Mouse (Mus musculus) forebrain, embryonic 16.5 days (tissue): ENCODE data around the gene Gm28035. TPM values are rescaled to one million over a fixed set of nuclear protein-coding genes. Genes with fewer than 3 reads are reported as not detected.
A peak's percentile ranks its signal among the peaks of the same experiment; 100 is the strongest.

ENCODE experiments used
- ATAC-seq: fragments of 200-750 bp; cut with Nextera tagmentation; 2 replicates; pipeline ENCODE4 v1.8.0; 2017; ENCODE audit warnings: mild to moderate bottlenecking, moderate library complexity
- H3K27ac ChIP-seq: fragments of 300-500 bp; sonication (generic); 2 replicates; pipeline ENCODE4 v1.5.1; 2014; ENCODE audit warnings: low read length, control low read depth
- H3K27me3 ChIP-seq: fragments of 300-500 bp; sonication (generic); replicated peaks from 2 replicates; pipeline ENCODE4 v1.6.1; 2014; ENCODE audit warnings: low read length; ENCODE audit not compliant: control insufficient read depth, insufficient read depth
- H3K36me3 ChIP-seq: fragments of 300-500 bp; sonication (generic); 2 replicates; pipeline ENCODE4 v1.6.1; 2014; ENCODE audit not compliant: control insufficient read depth, insufficient read depth
- H3K4me1 ChIP-seq: fragments of 300-500 bp; sonication (generic); replicated peaks from 2 replicates; pipeline ENCODE4 v1.6.1; 2014; ENCODE audit warnings: low read length; ENCODE audit not compliant: control insufficient read depth, insufficient read depth
- H3K4me2 ChIP-seq: fragments of 300-500 bp; sonication (generic); 2 replicates; pipeline ENCODE4 v1.6.1; 2014; ENCODE audit warnings: mild to moderate bottlenecking, low read length, control low read depth
- H3K4me3 ChIP-seq: fragments of 300-500 bp; sonication (generic); replicated peaks from 2 replicates; pipeline ENCODE4 v1.5.1; 2014; ENCODE audit warnings: mild to moderate bottlenecking, low read length, control low read depth
- H3K9ac ChIP-seq: fragments of 300-500 bp; sonication (generic); replicated peaks from 2 replicates; pipeline ENCODE4 v1.6.1; 2014; ENCODE audit warnings: low read depth, low read length, control low read depth
- H3K9me3 ChIP-seq: fragments of 300-500 bp; sonication (generic); 2 replicates; pipeline ENCODE4 v1.6.1; 2016; ENCODE audit warnings: low read length; ENCODE audit not compliant: control insufficient read depth
- WGBS: fragments of 180-500 bp; shearing (Covaris S2); extraction: QIAGEN DNeasy Blood & Tissue Kit; methylation state at CpG from one replicate; pipeline ENCODE4 v1.1.7; 2014; 5-methylcytosine and 5-hydroxymethylcytosine counted together
- polyA plus RNA-seq: library from polyadenylated mRNA; unstranded; fragments of >200 nt; fragmentation: Nextera tagmentation; extraction: Ambion mirVana; gene quantifications from 2 replicates; pipeline ENCODE4 v1.2.1, GENCODE M21; 2015

Gene Gm28035
- polyA plus RNA-seq, 1 experiment from 2014 or later = 0.58 TPM

DNA sequence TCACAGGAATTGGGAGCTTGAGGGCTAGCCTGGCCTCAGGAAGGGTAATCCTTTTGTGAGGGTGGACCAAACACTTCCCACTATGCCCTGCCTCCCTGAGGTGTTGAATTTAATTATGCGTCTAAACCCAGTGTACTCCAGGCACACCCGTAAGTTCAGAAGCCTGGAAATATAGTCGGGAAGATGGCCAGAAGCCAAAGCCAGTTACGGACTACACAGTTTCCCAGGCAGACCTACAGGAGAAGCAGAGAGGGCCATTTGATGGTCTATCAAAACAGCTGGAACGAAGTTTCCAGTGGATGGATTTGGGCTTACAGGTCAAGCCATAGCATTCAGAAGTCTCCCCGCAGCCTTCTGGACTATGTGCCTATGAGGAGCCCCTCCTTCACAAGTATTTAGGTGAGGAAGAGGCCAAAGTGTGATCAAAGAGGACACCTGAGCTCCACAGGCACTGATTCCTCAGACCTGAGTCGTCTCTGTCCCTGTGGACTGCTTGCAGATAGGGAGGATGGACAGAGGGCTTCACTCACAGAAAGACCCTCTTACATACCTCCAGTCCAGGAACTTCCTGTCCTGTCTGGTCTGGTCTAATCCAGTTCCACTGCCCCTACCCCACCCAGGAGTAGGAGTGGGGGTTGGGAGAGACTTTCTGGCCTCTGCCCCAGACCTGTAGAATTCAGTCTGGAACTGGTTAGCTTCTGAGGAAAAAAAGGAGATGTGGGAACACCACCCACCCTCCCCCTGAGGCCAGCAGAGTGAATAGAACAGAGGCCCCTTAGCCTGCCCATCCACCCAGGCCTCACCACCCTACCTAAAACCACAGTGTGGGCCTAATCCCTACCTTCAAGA lies 24.5 kb downstream of the Gm28035 start:
- no peak for ATAC-seq
- Histone ChIP-seq H3K4me1 (peaks cover 35% of the 10 kb centered on the region), H3K27ac (peak overlapping the region; percentile 22), H3K27me3 (no peaks in the 10 kb centered on the region), H3K4me2 (no peak overlapping the region), H3K36me3 (peaks cover 10% of the 10 kb centered on the region), H3K9ac (no peak overlapping the region), H3K9me3 (no peaks in the 10 kb centered on the region), H3K4me3 (no peak overlapping the region)
- WGBS = 50% methylated on average over 7 of the region's 7 CpGs

DNA sequence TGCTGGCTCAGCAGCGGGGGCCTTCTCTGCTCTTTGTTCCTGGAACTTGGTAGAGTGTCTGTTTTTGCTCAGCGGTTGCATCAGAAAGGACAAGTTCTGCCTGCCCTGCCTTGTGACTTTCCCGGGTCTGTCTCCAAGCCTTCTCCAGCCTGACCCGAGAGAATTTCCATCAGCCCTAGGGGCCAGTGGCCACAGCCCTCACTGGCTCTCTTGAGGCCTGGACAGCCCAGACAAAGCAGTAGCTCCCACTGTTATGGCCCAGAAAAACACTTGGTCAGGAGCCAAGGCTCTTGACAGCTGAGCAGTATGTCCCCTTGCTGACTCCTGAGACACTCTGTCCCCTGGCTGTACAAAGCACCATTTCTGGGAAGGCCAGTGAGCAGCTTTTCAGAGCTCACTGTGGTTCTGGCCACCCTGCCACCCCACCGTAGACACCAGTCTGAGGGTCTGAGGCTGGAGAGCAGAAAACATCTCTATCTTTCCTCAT lies 25.4 kb downstream of the Gm28035 start, which contains the start of gene Phyhd1:
TSS of gene Phyhd1 (plus strand) at position 437 of the 487 bp plus-strand sequence.
- Histone ChIP-seq H3K27me3 (no peaks in the 10 kb centered on the region), H3K9ac (no peak within 1 kb of the TSS; the same call in 1 of the 2 replicates), H3K4me2 (no peak within 1 kb of the TSS), H3K4me1 (peaks cover 35% of the 10 kb centered on the region), H3K9me3 (no peaks in the 10 kb centered on the region), H3K27ac (peak within 1 kb of the TSS; percentile 56), H3K4me3 (no peak within 1 kb of the TSS), H3K36me3 (peaks cover 7% of the 10 kb centered on the region)
- 33% methylated on average over 5 of the region's 5 CpGs for WGBS
- ATAC-seq = no peak

- no peak for ATAC-seq
- H3K27me3 ChIP-seq = no peaks in the 10 kb centered on the region
- no peak overlapping the region for H3K4me2 ChIP-seq
- H3K27ac ChIP-seq = peak overlapping the region; percentile 56
- no peak overlapping the region for H3K4me3 ChIP-seq
- peaks cover 35% of the 10 kb centered on the region for H3K4me1 ChIP-seq
- H3K36me3 ChIP-seq = peaks cover 6% of the 10 kb centered on the region
- H3K9me3 ChIP-seq = no peaks in the 10 kb centered on the region
- WGBS = 10% methylated on average over 4 of the region's 4 CpGs
- H3K9ac ChIP-seq = no peak overlapping the region
These were observed 26.1 kb downstream of the Gm28035 start for GRCm38 (mm10) chr2:30266392-30266941.

- H3K4me2 ChIP-seq = no peak overlapping the region
- H3K4me1 ChIP-seq = peaks cover 32% of the 10 kb centered on the region
- no peaks in the 10 kb centered on the region; the same call in none of the 2 replicates for H3K36me3 ChIP-seq
- no peak overlapping the region for H3K4me3 ChIP-seq
- ATAC-seq = no peak
- H3K27ac ChIP-seq = no peak overlapping the region
- H3K27me3 ChIP-seq = no peaks in the 10 kb centered on the region
- H3K9ac ChIP-seq = no peak overlapping the region
- no peaks in the 10 kb centered on the region for H3K9me3 ChIP-seq
- WGBS = 91% methylated on average over 2 of the region's 2 CpGs
These were observed 27.1 kb downstream of the Gm28035 start for GRCm38 (mm10) chr2:30267466-30267865.

DNA sequence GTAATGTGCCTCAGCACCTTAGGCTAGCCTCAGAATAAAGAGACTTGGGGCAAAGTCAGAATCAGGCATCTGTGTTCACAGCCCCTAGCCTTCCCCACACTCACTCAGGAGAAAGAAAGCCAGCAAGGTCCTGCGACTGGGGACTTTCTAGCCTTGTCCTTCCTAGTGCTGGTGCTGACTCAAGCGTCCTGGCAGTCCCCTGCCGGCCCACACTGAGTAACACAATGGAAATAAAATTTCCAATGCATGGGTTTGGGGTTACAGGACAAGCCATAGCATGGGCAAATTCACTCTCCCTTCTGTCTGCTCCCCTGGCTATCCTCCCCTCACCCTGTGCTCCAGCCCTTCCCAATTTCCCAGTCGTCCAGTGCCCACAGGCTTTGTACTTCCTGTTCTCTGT lies 28.0 kb downstream of the Gm28035 start:
- Histone ChIP-seq H3K36me3 (no peaks in the 10 kb centered on the region; the same call in none of the 2 replicates), H3K27ac (no peak overlapping the region), H3K9me3 (no peaks in the 10 kb centered on the region), H3K4me3 (no peak overlapping the region), H3K4me2 (no peak overlapping the region), H3K27me3 (no peaks in the 10 kb centered on the region), H3K9ac (no peak overlapping the region), H3K4me1 (peaks cover 24% of the 10 kb centered on the region)
- WGBS = 74% methylated on average over 4 of the region's 4 CpGs
- ATAC-seq = no peak

- H3K9ac ChIP-seq = no peak overlapping the region
- no peak for ATAC-seq
- H3K36me3 ChIP-seq = no peaks in the 10 kb centered on the region; the same call in 1 of the 2 replicates
- H3K27ac ChIP-seq = no peak overlapping the region
- H3K4me2 ChIP-seq = no peak overlapping the region
- H3K27me3 ChIP-seq = no peaks in the 10 kb centered on the region
- H3K4me1 ChIP-seq = peaks cover 18% of the 10 kb centered on the region
- 91% methylated on average over 17 of the region's 17 CpGs for WGBS
- no peaks in the 10 kb centered on the region for H3K9me3 ChIP-seq
- H3K4me3 ChIP-seq = no peak overlapping the region
These were observed 29.0 kb downstream of the Gm28035 start for GRCm38 (mm10) chr2:30269241-30269990.

GRCm38 (mm10) chr2:30270134-30270533 lies 29.8 kb downstream of the Gm28035 start:
- WGBS = 41% methylated on average over 1 of the region's 1 CpGs
- Histone ChIP-seq H3K27me3 (no peaks in the 10 kb centered on the region), H3K4me3 (no peak overlapping the region), H3K4me1 (peaks cover 16% of the 10 kb centered on the region), H3K36me3 (no peaks in the 10 kb centered on the region; the same call in 1 of the 2 replicates), H3K9me3 (no peaks in the 10 kb centered on the region), H3K4me2 (no peak overlapping the region), H3K27ac (no peak overlapping the region), H3K9ac (no peak overlapping the region)
- ATAC-seq = peak; percentile 82

DNA sequence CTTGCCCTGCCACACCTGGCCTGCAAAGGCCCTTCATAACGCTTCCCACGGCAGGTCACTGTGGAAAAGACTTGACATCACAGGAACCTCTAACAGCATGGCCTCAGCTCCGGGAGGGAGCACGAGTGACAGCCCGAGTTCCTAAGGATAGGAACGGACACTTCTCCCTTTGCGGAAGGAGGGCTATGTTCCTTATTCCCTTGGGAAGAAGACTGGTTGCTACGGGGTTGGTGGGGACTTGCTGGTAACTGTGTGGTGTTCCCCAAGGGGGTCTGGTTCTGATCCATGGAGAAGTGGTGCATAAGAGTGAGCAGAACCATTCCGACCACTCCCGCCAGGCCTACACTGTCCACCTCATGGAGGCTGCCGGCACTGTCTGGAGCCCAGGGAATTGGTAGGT lies 40.4 kb downstream of the Gm28035 start, which contains the start of gene Gm28038:
TSS of gene Gm28038 (plus strand) at position 301 of the 400 bp plus-strand sequence.
- whole genome bisulfite sequencing = 89% methylated on average over 11 of the region's 11 CpGs
- no peaks in the 10 kb centered on the region for H3K27me3 ChIP-seq
- H3K4me2 ChIP-seq = no peak within 1 kb of the TSS
- no peak within 1 kb of the TSS for H3K9ac ChIP-seq
- ATAC-seq = no peak
- H3K4me3 ChIP-seq = no peak within 1 kb of the TSS
- no peaks in the 10 kb centered on the region for H3K36me3 ChIP-seq
- H3K27ac ChIP-seq = no peak within 1 kb of the TSS
- no peaks in the 10 kb centered on the region for H3K9me3 ChIP-seq
- peaks cover 10% of the 10 kb centered on the region for H3K4me1 ChIP-seq

DNA sequence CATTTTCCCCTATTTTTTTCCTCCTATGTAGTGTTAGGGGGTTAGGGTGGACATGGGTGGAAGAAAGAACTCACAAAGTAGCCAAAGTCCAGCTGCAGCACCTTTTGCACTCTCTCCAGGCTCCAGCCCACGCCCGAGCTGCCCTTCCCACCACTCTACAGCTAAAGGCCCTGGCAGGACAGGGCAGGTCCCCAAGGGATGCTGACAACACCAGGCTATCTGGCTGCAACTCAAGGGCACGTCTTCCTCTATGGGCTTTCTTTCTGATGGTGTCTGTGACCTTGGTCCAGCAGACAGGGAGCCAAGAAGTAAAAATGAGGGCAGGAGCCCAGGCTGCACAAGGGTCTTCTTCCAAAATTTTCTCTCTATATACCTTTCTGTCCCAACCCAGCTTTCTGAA lies 41.3 kb downstream of the Gm28035 start:
- Histone ChIP-seq H3K4me1 (peaks cover 10% of the 10 kb centered on the region), H3K4me2 (no peak overlapping the region), H3K36me3 (no peaks in the 10 kb centered on the region), H3K9ac (no peak overlapping the region), H3K4me3 (no peak overlapping the region), H3K9me3 (no peaks in the 10 kb centered on the region), H3K27ac (no peak overlapping the region), H3K27me3 (no peaks in the 10 kb centered on the region)
- no peak for ATAC-seq
- WGBS = 85% methylated on average over 3 of the region's 3 CpGs
